Comparison of ENCODE assay signal across 1 mouse cellular context in genomic region chr16:96408064-96408465, GRCm38 (mm10).
TF ChIP-seq lines count a peak whose summit lies in the region.

No protein-coding gene starts in this region.

TF ChIP-seq in CH12.LX, 34 proteins besides CTCF, POLR2A, EP300 and RAD21 (continued from another document):
- TF ChIP-seq IRF4 (IDR thresholded peaks at IDR 0.05; ENCODE audit: low read depth, low read length) (peak; percentile 84; the same call in 1 of the 2 replicates), BHLHE40 (IDR thresholded peaks at IDR 0.05; ENCODE audit: low read depth, low read length) (no peak), NRF1 (IDR thresholded peaks at IDR 0.05; ENCODE audit: low read depth, low read length) (no peak), ETS1 (conservative IDR thresholded peaks at IDR 0.05; ENCODE audit: low read depth, low read length) (peak; percentile 43; the same call in 1 of the 2 replicates), CHD1 (IDR thresholded peaks at IDR 0.05; ENCODE audit: low read depth, low read length) (no peak), MAX (IDR thresholded peaks at IDR 0.05; ENCODE audit: low read length) (no peak), USF1 (IDR thresholded peaks at IDR 0.05; ENCODE audit: low read depth, low read length) (no peak), ZMIZ1 (IDR thresholded peaks at IDR 0.05; ENCODE audit: low read depth, low read length) (no peak), GABPA (IDR thresholded peaks at IDR 0.05; ENCODE audit: insufficient replicate concordance, low read depth, low read length) (no peak), CHD2 (IDR thresholded peaks at IDR 0.05; ENCODE audit: low read length) (peak; percentile 83), MXI1 (IDR thresholded peaks at IDR 0.05; ENCODE audit: low read depth, low read length) (no peak), UBTF (IDR thresholded peaks at IDR 0.05; ENCODE audit: low read depth, low read length) (no peak), ZNF384 (IDR thresholded peaks at IDR 0.05; ENCODE audit: low read depth, low read length) (no peak), PAX5 (IDR thresholded peaks at IDR 0.05; ENCODE audit: low read length) (no peak), MYC (IDR thresholded peaks at IDR 0.05; ENCODE audit: low read depth, low read length) (peak; percentile 30; the same call in 1 of the 2 replicates), ELF1 (IDR thresholded peaks at IDR 0.05; ENCODE audit: low read depth, low read length) (no peak), TBP (conservative IDR thresholded peaks at IDR 0.05; ENCODE audit: low read depth, low read length) (0 out of 2 replicates have a peak, but pooled peaks have one; percentile 37), E2F4 (IDR thresholded peaks at IDR 0.05; ENCODE audit: insufficient replicate concordance, low read depth, low read length) (no peak), HCFC1 (IDR thresholded peaks at IDR 0.05; ENCODE audit: low read depth, low read length) (no peak)
